Mouse (Mus musculus) MEL (cell line): ENCODE results near the gene Llcfc1. TPM values are rescaled to one million over a fixed set of nuclear protein-coding genes. Genes with fewer than 3 reads are reported as not detected.
A peak's percentile ranks its signal among the peaks of the same experiment; 100 is the strongest.

Experiments used
- DNase-seq: peaks from one replicate; pipeline ENCODE4 v3.0.0; 2011; ENCODE audit warnings: low read depth, low spot score
- H3K27ac ChIP-seq: 2 replicates; pipeline ENCODE4 v1.5.1; 2012; ENCODE audit warnings: low read depth, mild to moderate bottlenecking, control low read depth, low read length, moderate library complexity; ENCODE audit not compliant: control insufficient read depth
- H3K27me3 ChIP-seq, 2 experiments: fragments of 150-350 bp in 1 of 2; sonication (generic) in 1 of 2; 2 replicates each; pipeline ENCODE4 v1.6.1; 2012; ENCODE audit warnings: low read length in 2 of 2, mild to moderate bottlenecking in 2 of 2, improper control_type of control experiment in 1 of 2, moderate library complexity in 1 of 2; ENCODE audit not compliant: insufficient read depth in 2 of 2, control insufficient read depth in 1 of 2
- H3K36me3 ChIP-seq, 2 experiments: 2 replicates each; pipeline ENCODE4 v1.6.1; 2012 to 2014; ENCODE audit warnings: low read length in 2 of 2, improper control_type of control experiment in 1 of 2, inconsistent platforms in 1 of 2, mild to moderate bottlenecking in 1 of 2; ENCODE audit not compliant: insufficient read depth in 2 of 2, control insufficient read depth in 1 of 2
- H3K4me1 ChIP-seq, 2 experiments: fragments of 150-350 bp in 1 of 2; sonication (generic) in 1 of 2; 2 replicates each; pipeline ENCODE4 v1.6.1; 2012; ENCODE audit warnings: low read length in 2 of 2, improper control_type of control experiment in 1 of 2, mild to moderate bottlenecking in 1 of 2; ENCODE audit not compliant: insufficient read depth in 2 of 2, control insufficient read depth in 1 of 2
- H3K4me3 ChIP-seq, 2 experiments: fragments of 150-350 bp in 1 of 2; sonication (generic) in 1 of 2; 2 replicates each; pipeline ENCODE4 v1.5.1; 2012; ENCODE audit warnings: low read depth in 2 of 2, low read length in 2 of 2, mild to moderate bottlenecking in 2 of 2, moderate library complexity in 2 of 2, control low read depth in 1 of 2, improper control_type of control experiment in 1 of 2; ENCODE audit not compliant: control insufficient read depth in 1 of 2, insufficient read depth in 1 of 2
- H3K79me2 ChIP-seq: 2 replicates; pipeline ENCODE4 v1.6.1; 2012; ENCODE audit warnings: mild to moderate bottlenecking, low read length, moderate library complexity; ENCODE audit not compliant: control insufficient read depth, poor library complexity, insufficient read depth
- H3K9ac ChIP-seq: 2 replicates; pipeline ENCODE4 v1.6.1; 2012; ENCODE audit warnings: low read depth, mild to moderate bottlenecking, control low read depth, low read length, moderate library complexity; ENCODE audit not compliant: control insufficient read depth, poor library complexity, severe bottlenecking
- H3K9me3 ChIP-seq: fragments of 150-350 bp; sonication (generic); replicated peaks from 2 replicates; pipeline ENCODE4 v1.6.1; 2012; ENCODE audit warnings: mild to moderate bottlenecking, low read length, improper control_type of control experiment, moderate library complexity; ENCODE audit not compliant: insufficient read depth
- CTCF ChIP-seq, 3 experiments: IDR thresholded peaks in 2 of 3; conservative IDR thresholded peaks in 1 of 3; 2 replicates each; pipeline ENCODE4 v1.5.1; 2011 to 2012; ENCODE audit warnings: low read length in 3 of 3, low read depth in 2 of 3, mild to moderate bottlenecking in 2 of 3, improper control_type of control experiment in 1 of 3, inconsistent platforms in 1 of 3, mixed read lengths in 1 of 3, moderate library complexity in 1 of 3; ENCODE audit not compliant: control insufficient read depth in 1 of 3, insufficient read depth in 1 of 3, poor library complexity in 1 of 3, severe bottlenecking in 1 of 3
- EP300 ChIP-seq, 2 experiments: IDR thresholded peaks; 2 replicates each; pipeline ENCODE4 v1.6.1; 2011; ENCODE audit warnings: improper control_type of control experiment in 2 of 2, low read length in 2 of 2, low read depth in 1 of 2, mild to moderate bottlenecking in 1 of 2
- ETS1 ChIP-seq: IDR thresholded peaks from 2 replicates; pipeline ENCODE4 v1.6.1; 2012; ENCODE audit warnings: low read depth, mild to moderate bottlenecking, inconsistent platforms, low read length, improper control_type of control experiment, moderate library complexity
- GATA1 ChIP-seq: IDR thresholded peaks from 2 replicates; pipeline ENCODE4 v1.6.1; 2011; ENCODE audit warnings: low read depth, low read length, improper control_type of control experiment
- MAFK ChIP-seq: IDR thresholded peaks from 2 replicates; pipeline ENCODE4 v1.6.1; 2011; ENCODE audit warnings: low read depth, mild to moderate bottlenecking, low read length, improper control_type of control experiment, borderline replicate concordance
- MAX ChIP-seq: IDR thresholded peaks from 2 replicates; pipeline ENCODE4 v1.6.1; 2011; ENCODE audit warnings: low read length, improper control_type of control experiment
- MEF2A ChIP-seq: IDR thresholded peaks from 2 replicates; pipeline ENCODE4 v1.6.1; 2014; ENCODE audit warnings: low read depth, mild to moderate bottlenecking, inconsistent platforms, low read length, improper control_type of control experiment; ENCODE audit not compliant: poor library complexity, insufficient replicate concordance, severe bottlenecking; ENCODE audit errors: extremely low read depth
- MXI1 ChIP-seq: IDR thresholded peaks from 2 replicates; pipeline ENCODE4 v1.6.1; 2011; ENCODE audit warnings: mild to moderate bottlenecking, low read depth, low read length, improper control_type of control experiment
- MYB ChIP-seq: IDR thresholded peaks from 2 replicates; pipeline ENCODE4 v1.6.1; 2011; ENCODE audit warnings: mild to moderate bottlenecking, low read depth, low read length, improper control_type of control experiment
- NRF1 ChIP-seq: IDR thresholded peaks from 2 replicates; pipeline ENCODE4 v1.6.1; 2014; ENCODE audit warnings: low read depth, mild to moderate bottlenecking, inconsistent platforms, low read length, improper control_type of control experiment, moderate library complexity; ENCODE audit not compliant: poor library complexity, insufficient read depth, severe bottlenecking
- POLR2AphosphoS2 ChIP-seq: IDR thresholded peaks from 2 replicates; pipeline ENCODE4 v1.6.1; 2011; ENCODE audit warnings: low read length, improper control_type of control experiment
- RAD21 ChIP-seq: IDR thresholded peaks from 2 replicates; pipeline ENCODE4 v1.6.1; 2011; ENCODE audit warnings: mild to moderate bottlenecking, low read depth, low read length, improper control_type of control experiment
- RCOR1 ChIP-seq: IDR thresholded peaks from 2 replicates; pipeline ENCODE4 v1.6.1; 2012; ENCODE audit warnings: low read depth, mild to moderate bottlenecking, inconsistent platforms, low read length, improper control_type of control experiment
- SMC3 ChIP-seq: IDR thresholded peaks from 2 replicates; pipeline ENCODE4 v1.6.1; 2011; ENCODE audit warnings: low read depth, low read length, improper control_type of control experiment
- TAL1 ChIP-seq: IDR thresholded peaks from 2 replicates; pipeline ENCODE4 v1.6.1; 2012; ENCODE audit warnings: mild to moderate bottlenecking, inconsistent platforms, low read length, moderate library complexity, mixed read lengths
- TCF12 ChIP-seq: IDR thresholded peaks from 2 replicates; pipeline ENCODE4 v1.6.1; 2014; ENCODE audit warnings: low read depth, mild to moderate bottlenecking, inconsistent platforms, low read length, improper control_type of control experiment, moderate library complexity
- USF2 ChIP-seq, 2 experiments: IDR thresholded peaks; 2 replicates each; pipeline ENCODE4 v1.6.1; 2011 to 2012; ENCODE audit warnings: improper control_type of control experiment in 2 of 2, low read length in 2 of 2, borderline replicate concordance in 1 of 2, inconsistent platforms in 1 of 2, low read depth in 1 of 2, mild to moderate bottlenecking in 1 of 2; ENCODE audit not compliant: insufficient read depth in 1 of 2
- ZKSCAN1 ChIP-seq: IDR thresholded peaks from 2 replicates; pipeline ENCODE4 v1.6.1; 2012; ENCODE audit warnings: low read depth, mild to moderate bottlenecking, inconsistent platforms, low read length, improper control_type of control experiment, moderate library complexity
- ZMIZ1 ChIP-seq: IDR thresholded peaks from 2 replicates; pipeline ENCODE4 v1.6.1; 2012; ENCODE audit warnings: low read depth, mild to moderate bottlenecking, inconsistent platforms, low read length, improper control_type of control experiment, moderate library complexity
- polyA plus RNA-seq, 2 experiments: library from polyadenylated mRNA; stranded (reverse) in 1 of 2; unstranded in 1 of 2; fragments of >175 nt in 1 of 2; fragments of >200 nt in 1 of 2; gene quantifications; 2 replicates each; pipeline versions ENCODE4 v1.2.1 to v1.2.4; 2012; ENCODE audit warnings: low replicate concordance in 2 of 2, low read depth in 1 of 2; ENCODE audit not compliant: insufficient read length in 2 of 2, insufficient read depth in 1 of 2, missing spikeins in 1 of 2
- total RNA-seq: library from RNA; depleted of rRNA; stranded (reverse); fragments of 300-350 nt; gene quantifications from 2 replicates; pipeline ENCODE4 v1.2.3, GENCODE M21; 2012

The Llcfc1 gene
- total and polyA plus RNA-seq, 3 experiments: not detected

- Histone ChIP-seq H3K27ac (no peak overlapping the region), H3K36me3 (no peaks in the 10 kb centered on the region; a peak in 1 of 4 replicates), H3K27me3 (no peaks in the 10 kb centered on the region), H3K4me1 (no peaks in the 10 kb centered on the region), H3K79me2 (no peaks in the 10 kb centered on the region), H3K9me3 (no peaks in the 10 kb centered on the region), H3K4me3 (no peak overlapping the region), H3K9ac (no peak overlapping the region)
- DNase-seq: peak; percentile 51
- TF ChIP-seq SMC3 (peak; percentile 30; the same call in 1 of the 2 replicates), RAD21 (peak; percentile 43), ZMIZ1 (no peak), MAX (no peak), CTCF (IDR thresholded peaks at IDR 0.05 in 2 of 3, conservative IDR thresholded peaks at IDR 0.05 in 1 of 3; ENCODE audit: control insufficient read depth in 1 of 3, insufficient read depth in 1 of 3, low read depth in 2 of 3, low read length in 3 of 3, poor library complexity in 1 of 3, severe bottlenecking in 1 of 3) (peak in 2 of 3 experiments; percentile 47 to 63; a peak in 4 of 6 replicates), MXI1 (no peak), RCOR1 (no peak), MAFK (no peak)
Measured at GRCm38 (mm10) chr6:41662320-41662719, 21.9 kb upstream of the Llcfc1 start.

GRCm38 (mm10) chr6:41676530-41676929 is 7.7 kb upstream of the Llcfc1 start:
- DNase-seq: peak; percentile 43
- Histone ChIP-seq H3K27ac (no peak overlapping the region), H3K4me1 (peaks cover 9 to 29% of the 10 kb centered on the region in 2 experiments; a peak in 3 of 4 replicates), H3K79me2 (no peaks in the 10 kb centered on the region), H3K9me3 (no peaks in the 10 kb centered on the region), H3K9ac (no peak overlapping the region), H3K36me3 (peaks cover 0 to 17% of the 10 kb centered on the region in 2 experiments; a peak in 2 of 4 replicates), H3K4me3 (no peak overlapping the region), H3K27me3 (no peaks in the 10 kb centered on the region)
- TF ChIP-seq ZKSCAN1: no peak
- no peak for TF ChIP-seq POLR2AphosphoS2
- no peak for TF ChIP-seq USF2 (IDR thresholded peaks at IDR 0.05; ENCODE audit: borderline replicate concordance in 1 of 2, insufficient read depth in 1 of 2, low read depth in 1 of 2, low read length in 2 of 2)
- peak; percentile 63 for TF ChIP-seq GATA1
- TF ChIP-seq SMC3: no peak
- peak; percentile 71 to 87 for TF ChIP-seq EP300 (IDR thresholded peaks at IDR 0.05; ENCODE audit: low read depth in 1 of 2, low read length in 2 of 2)
- no peak; the same call in 1 of the 2 replicates for TF ChIP-seq MAX
- peak; percentile 28; the same call in 1 of the 2 replicates for TF ChIP-seq RCOR1
- peak; percentile 18; the same call in 1 of the 2 replicates for TF ChIP-seq ETS1
- no peak for TF ChIP-seq MEF2A
- peak; percentile 85 for TF ChIP-seq MYB
- no peak for TF ChIP-seq TAL1
- TF ChIP-seq TCF12: peak; percentile 59; the same call in 1 of the 2 replicates
- no peak for TF ChIP-seq NRF1
